Mouse (Mus musculus) heart, embryonic 14.5 days (tissue): Measurements from ENCODE around the gene Pamr1. TPM values are rescaled to one million over a fixed set of nuclear protein-coding genes. Genes with fewer than 3 reads are reported as not detected.

ENCODE experiments used
- ATAC-seq: fragments of 200-750 bp; cut with Nextera tagmentation; 2 replicates; pipeline ENCODE4 v1.8.0; 2017; ENCODE audit warnings: low read depth, moderate TSS enrichment; ENCODE audit not compliant: insufficient number of reproducible peaks, insufficient read depth, low FRiP score
- H3K27ac ChIP-seq, 2 experiments: fragments of 200-500 bp in 1 of 2; fragments of 300-500 bp in 1 of 2; sonication (generic) in 1 of 2; replicated peaks in 1 of 2; 2 replicates each; pipeline ENCODE4 v1.5.1; 2012 to 2014; ENCODE audit warnings: low read depth in 2 of 2, low read length in 2 of 2, control low read depth in 1 of 2, mild to moderate bottlenecking in 1 of 2, mixed read lengths in 1 of 2; ENCODE audit not compliant: control insufficient read depth in 1 of 2, insufficient read depth in 1 of 2
- H3K27me3 ChIP-seq: fragments of 300-500 bp; sonication (generic); 2 replicates; pipeline ENCODE4 v1.6.1; 2014; ENCODE audit warnings: mild to moderate bottlenecking, low read length, control low read depth; ENCODE audit not compliant: control insufficient read depth, insufficient read depth
- H3K36me3 ChIP-seq: fragments of 300-500 bp; sonication (generic); 2 replicates; pipeline ENCODE4 v1.6.1; 2014; ENCODE audit warnings: mild to moderate bottlenecking, control low read depth, low read length, mixed read lengths; ENCODE audit not compliant: control insufficient read depth, insufficient read depth
- H3K4me1 ChIP-seq, 2 experiments: fragments of 200-500 bp in 1 of 2; fragments of 300-500 bp in 1 of 2; sonication (generic) in 1 of 2; 2 replicates each; pipeline ENCODE4 v1.6.1; 2012 to 2014; ENCODE audit warnings: low read length in 2 of 2, control low read depth in 1 of 2, mixed read lengths in 1 of 2; ENCODE audit not compliant: control insufficient read depth in 2 of 2, insufficient read depth in 2 of 2
- H3K4me2 ChIP-seq: fragments of 300-500 bp; sonication (generic); 2 replicates; pipeline ENCODE4 v1.6.1; 2014; ENCODE audit warnings: mild to moderate bottlenecking, low read length
- H3K4me3 ChIP-seq, 2 experiments: fragments of 200-500 bp in 1 of 2; fragments of 300-500 bp in 1 of 2; sonication (generic) in 1 of 2; 2 replicates each; pipeline ENCODE4 v1.5.1; 2012 to 2014; ENCODE audit warnings: low read length in 2 of 2, mild to moderate bottlenecking in 2 of 2, control low read depth in 1 of 2, low read depth in 1 of 2, moderate library complexity in 1 of 2; ENCODE audit not compliant: control insufficient read depth in 1 of 2, insufficient read depth in 1 of 2
- H3K9ac ChIP-seq: fragments of 300-500 bp; sonication (generic); 2 replicates; pipeline ENCODE4 v1.6.1; 2014; ENCODE audit warnings: mild to moderate bottlenecking, low read length
- H3K9me3 ChIP-seq: fragments of 300-500 bp; sonication (generic); 2 replicates; pipeline ENCODE4 v1.6.1; 2016; ENCODE audit warnings: low read length, control low read depth; ENCODE audit not compliant: control insufficient read depth
- WGBS: fragments of 180-500 bp; shearing (Covaris S2); extraction: QIAGEN DNeasy Blood & Tissue Kit; methylation state at CpG from one replicate; pipeline ENCODE4 v1.1.7; 2014; 5-methylcytosine and 5-hydroxymethylcytosine counted together
- polyA plus RNA-seq: library from polyadenylated mRNA; unstranded; fragments of >200 nt; fragmentation: Nextera tagmentation; extraction: Ambion mirVana; gene quantifications from 2 replicates; pipeline ENCODE4 v1.2.1, GENCODE M21; 2014

Pamr1 gene
- polyA plus RNA-seq, 1 experiment from 2014 or later = 1.5 TPM

GRCm38 (mm10) chr2:102540438-102541230, 9.2 kb upstream of the Pamr1 start:
- Histone ChIP-seq H3K27ac (no peak overlapping the region), H3K36me3 (no peaks in the 10 kb centered on the region), H3K4me2 (no peak overlapping the region), H3K4me3 (no peak overlapping the region), H3K27me3 (0 out of 2 replicates have a peak, but pooled peaks cover 6% of the 10 kb centered on the region), H3K9me3 (no peaks in the 10 kb centered on the region), H3K4me1 (peaks cover 10 to 22% of the 10 kb centered on the region in 2 experiments), H3K9ac (no peak overlapping the region)
- ATAC-seq = no peak
- WGBS = 58% methylated on average over 11 of the region's 11 CpGs

GRCm38 (mm10) chr2:102541404-102542125, 8.2 kb upstream of the Pamr1 start:
- H3K4me3 ChIP-seq = no peak overlapping the region
- 26% methylated on average over 4 of the region's 4 CpGs for WGBS
- H3K9me3 ChIP-seq = no peaks in the 10 kb centered on the region
- no peak for ATAC-seq
- H3K4me2 ChIP-seq = no peak overlapping the region
- H3K9ac ChIP-seq = no peak overlapping the region
- 0 out of 2 replicates have a peak, but pooled peaks cover 6% of the 10 kb centered on the region for H3K27me3 ChIP-seq
- peaks cover 10 to 20% of the 10 kb centered on the region in 2 experiments for H3K4me1 ChIP-seq
- no peaks in the 10 kb centered on the region for H3K36me3 ChIP-seq
- no peak overlapping the region for H3K27ac ChIP-seq

DNA sequence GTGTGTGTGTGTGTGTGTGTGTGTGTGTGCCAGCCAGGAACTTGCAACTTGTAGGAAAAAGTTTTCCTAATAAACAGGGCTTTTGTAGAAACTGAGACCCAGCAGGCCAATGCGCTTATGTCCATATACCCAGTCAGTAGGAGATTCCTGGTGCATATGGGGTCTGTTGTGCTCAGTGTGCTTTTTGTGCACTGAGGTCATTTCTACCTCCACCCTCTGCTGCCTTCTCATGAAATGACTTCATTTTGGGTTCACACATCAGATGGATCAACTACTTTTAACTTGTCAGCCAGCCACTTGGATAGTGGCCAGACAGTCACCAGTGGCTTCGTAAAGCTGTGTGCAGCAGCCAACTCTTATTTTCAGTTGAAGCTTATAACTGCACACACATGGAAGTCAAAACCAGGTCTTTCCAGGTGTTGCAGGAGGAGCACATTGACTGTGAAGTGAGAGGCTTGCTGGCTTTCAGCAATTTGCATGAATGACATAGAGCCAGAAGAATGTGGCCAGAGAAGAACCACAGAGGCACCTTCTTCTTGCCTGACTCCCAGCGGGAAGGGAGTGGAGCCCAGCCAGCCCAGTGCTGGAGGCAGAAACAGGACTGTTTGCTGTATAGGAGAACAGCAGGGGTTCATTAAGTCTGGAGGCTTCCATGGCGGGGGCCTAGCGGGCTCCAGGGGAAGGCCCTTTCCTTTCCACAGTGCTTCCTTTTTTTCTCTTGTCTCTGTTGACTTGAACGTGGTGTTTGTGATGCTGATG, 5.7 kb upstream of the Pamr1 start:
- Histone ChIP-seq H3K27ac (peak overlapping the region in 1 of 2 experiments; percentile 43; a peak in 1 of 4 replicates), H3K9me3 (0 out of 2 replicates have a peak, but pooled peaks cover 2% of the 10 kb centered on the region), H3K9ac (no peak overlapping the region), H3K4me3 (no peak overlapping the region), H3K27me3 (peaks cover 11% of the 10 kb centered on the region), H3K4me2 (no peak overlapping the region), H3K4me1 (peaks cover 6 to 12% of the 10 kb centered on the region in 2 experiments), H3K36me3 (no peaks in the 10 kb centered on the region)
- ATAC-seq = no peak
- 29% methylated on average over 6 of the region's 6 CpGs for WGBS

DNA sequence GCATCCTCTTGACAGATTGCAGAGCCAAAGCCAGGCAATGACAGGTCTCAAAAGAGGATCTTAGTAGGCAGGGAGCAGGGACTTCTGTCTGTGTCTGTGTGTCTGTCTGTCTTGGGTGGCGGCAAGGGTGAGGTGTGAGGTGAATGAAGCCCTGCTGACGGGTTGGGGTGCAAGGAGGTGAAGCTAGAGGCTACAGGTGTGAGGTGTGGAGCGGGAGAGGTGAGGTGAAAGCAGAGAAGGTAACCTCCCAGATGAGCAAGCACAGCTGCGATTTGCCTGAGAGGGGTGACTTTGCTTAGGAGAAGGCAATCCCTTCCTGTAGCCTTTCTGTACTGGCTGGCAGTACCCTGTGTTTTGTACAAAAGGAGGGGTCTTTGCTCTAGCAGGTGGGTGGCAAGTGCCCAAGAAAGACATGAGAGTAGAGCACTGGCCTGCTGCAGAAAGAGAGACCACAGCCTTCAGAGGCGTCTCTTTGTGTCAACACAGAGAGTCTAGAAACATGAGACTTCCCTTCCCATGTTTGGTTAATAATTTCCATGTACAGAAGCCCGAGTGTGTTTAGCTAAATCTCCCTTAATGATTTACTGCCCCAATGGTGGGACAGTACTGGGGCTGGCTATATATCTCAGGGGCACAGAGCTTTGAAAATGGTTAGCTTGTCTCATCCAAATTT, 1.2 kb downstream of the Pamr1 start:
- Histone ChIP-seq H3K27ac (no peak overlapping the region), H3K9ac (no peak overlapping the region), H3K36me3 (no peaks in the 10 kb centered on the region), H3K4me1 (peaks cover 6 to 12% of the 10 kb centered on the region in 2 experiments), H3K4me3 (no peak overlapping the region), H3K4me2 (peak overlapping the region; percentile 65), H3K9me3 (0 out of 2 replicates have a peak, but pooled peaks cover 2% of the 10 kb centered on the region), H3K27me3 (peaks cover 21% of the 10 kb centered on the region)
- ATAC-seq = no peak
- 23% methylated on average over 6 of the region's 6 CpGs for WGBS

DNA sequence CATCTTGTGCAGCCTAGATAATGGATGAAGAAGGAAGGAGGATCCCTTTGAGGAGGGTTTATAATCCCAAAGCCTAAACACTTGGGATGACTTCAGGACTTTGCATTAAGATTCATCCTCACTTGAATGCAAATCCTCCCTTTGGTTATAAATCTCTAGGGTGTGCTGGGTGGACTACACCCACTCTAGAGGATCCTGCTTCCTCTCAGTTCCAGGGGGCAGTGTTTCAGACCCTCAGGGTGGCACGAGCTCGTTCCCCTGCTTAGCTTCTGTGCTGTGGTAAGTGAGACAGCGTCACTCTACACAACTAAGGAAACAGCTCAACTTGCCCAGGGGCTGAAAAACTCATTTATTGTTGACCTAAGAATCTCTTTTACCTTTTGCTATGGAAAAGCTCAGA, 1.8 kb downstream of the Pamr1 start:
- 57% methylated on average over 3 of the region's 3 CpGs for WGBS
- Histone ChIP-seq H3K9me3 (0 out of 2 replicates have a peak, but pooled peaks cover 2% of the 10 kb centered on the region), H3K4me3 (no peak overlapping the region), H3K27ac (no peak overlapping the region), H3K9ac (no peak overlapping the region), H3K27me3 (peaks cover 21% of the 10 kb centered on the region), H3K4me1 (peaks cover 6 to 12% of the 10 kb centered on the region in 2 experiments), H3K36me3 (no peaks in the 10 kb centered on the region), H3K4me2 (no peak overlapping the region)
- no peak for ATAC-seq

- Histone ChIP-seq H3K4me2 (no peak overlapping the region), H3K4me3 (no peak overlapping the region), H3K4me1 (peaks cover 6 to 12% of the 10 kb centered on the region in 2 experiments), H3K27me3 (peaks cover 21% of the 10 kb centered on the region), H3K9me3 (0 out of 2 replicates have a peak, but pooled peaks cover 2% of the 10 kb centered on the region), H3K36me3 (no peaks in the 10 kb centered on the region), H3K9ac (no peak overlapping the region), H3K27ac (no peak overlapping the region)
- ATAC-seq = no peak
- WGBS = 35% methylated on average over 5 of the region's 5 CpGs
Observed at GRCm38 (mm10) chr2:102552095-102552537, 2.3 kb downstream of the Pamr1 start.

GRCm38 (mm10) chr2:102557085-102557484, 7.3 kb downstream of the Pamr1 start:
- no peak for ATAC-seq
- H3K4me1 ChIP-seq = no peaks in the 10 kb centered on the region
- H3K27me3 ChIP-seq = 0 out of 2 replicates have a peak, but pooled peaks cover 4% of the 10 kb centered on the region
- H3K27ac ChIP-seq = no peak overlapping the region
- no peaks in the 10 kb centered on the region for H3K9me3 ChIP-seq
- H3K4me3 ChIP-seq = no peak overlapping the region
- no peak overlapping the region for H3K9ac ChIP-seq
- no peak overlapping the region for H3K4me2 ChIP-seq
- WGBS = 68% methylated on average over 4 of the region's 4 CpGs
- no peaks in the 10 kb centered on the region for H3K36me3 ChIP-seq
